Mouse (Mus musculus): ENCODE measurements at regions not wholly inside any gene's neighbourhood (a gene's known extent, or its start where the extent isn't known, plus 50 kb on each side); places are given as distances from the start of the nearest gene placed in this dataset.

- ATAC-seq (ENCODE audit: low FRiP score, low TSS enrichment) (no peak), DNase-seq (ENCODE audit: low spot score) (no peak)
- Histone ChIP-seq H3K9ac (ENCODE audit: low read length) (no peak overlapping the region), H3K27me3 (ENCODE audit: control insufficient read depth, insufficient read depth, low read length) (no peaks in the 10 kb centered on the region), H3K9me3 (ENCODE audit: control insufficient read depth, low read length) (no peaks in the 10 kb centered on the region), H3K36me3 (ENCODE audit: control insufficient read depth, insufficient read depth, low read length) (no peaks in the 10 kb centered on the region), H3K27ac (replicated peaks) (no peak overlapping the region), H3K4me3 (ENCODE audit: low read depth, low read length) (no peak overlapping the region), H3K4me1 (replicated peaks; ENCODE audit: control insufficient read depth, insufficient read depth) (no peaks in the 10 kb centered on the region), H3K4me2 (replicated peaks; ENCODE audit: low read depth) (no peak overlapping the region)
- TF ChIP-seq EP300 (optimal IDR thresholded peaks at IDR 0.05), result no peak
- no peak for TF ChIP-seq CTCF (IDR thresholded peaks at IDR 0.05; ENCODE audit: low read depth)
- WGBS, result 67% methylated on average over 3 of the region's 3 CpGs
Observed at GRCm38 (mm10) chr14:96787917-96788316, 269.0 kb upstream of the Klhl1 start.

GRCm38 (mm10) chr14:96787286-96787685 lies 268.4 kb upstream of the Klhl1 start:
- DNase-seq (ENCODE audit: low spot score) (no peak), ATAC-seq (ENCODE audit: low FRiP score, low TSS enrichment) (no peak)
- Histone ChIP-seq H3K36me3 (ENCODE audit: control insufficient read depth, insufficient read depth, low read length) (no peaks in the 10 kb centered on the region), H3K4me2 (replicated peaks; ENCODE audit: low read depth) (no peak overlapping the region), H3K4me1 (replicated peaks; ENCODE audit: control insufficient read depth, insufficient read depth) (no peaks in the 10 kb centered on the region), H3K9me3 (ENCODE audit: control insufficient read depth, low read length) (no peaks in the 10 kb centered on the region), H3K27me3 (ENCODE audit: control insufficient read depth, insufficient read depth, low read length) (no peaks in the 10 kb centered on the region), H3K27ac (replicated peaks) (no peak overlapping the region), H3K4me3 (ENCODE audit: low read depth, low read length) (no peak overlapping the region), H3K9ac (ENCODE audit: low read length) (no peak overlapping the region)
- 50% methylated on average over 1 of the region's 1 CpGs for WGBS
- TF ChIP-seq CTCF (IDR thresholded peaks at IDR 0.05; ENCODE audit: low read depth), result no peak
- TF ChIP-seq EP300 (optimal IDR thresholded peaks at IDR 0.05), result no peak

- DNase-seq (ENCODE audit: low spot score) (no peak), ATAC-seq (ENCODE audit: low FRiP score, low TSS enrichment) (no peak)
- Histone ChIP-seq H3K9me3 (ENCODE audit: control insufficient read depth, low read length) (no peaks in the 10 kb centered on the region), H3K9ac (ENCODE audit: low read length) (no peak overlapping the region), H3K4me2 (replicated peaks; ENCODE audit: low read depth) (no peak overlapping the region), H3K4me3 (ENCODE audit: low read depth, low read length) (no peak overlapping the region), H3K27ac (replicated peaks) (no peak overlapping the region), H3K4me1 (replicated peaks; ENCODE audit: control insufficient read depth, insufficient read depth) (no peaks in the 10 kb centered on the region), H3K27me3 (ENCODE audit: control insufficient read depth, insufficient read depth, low read length) (no peaks in the 10 kb centered on the region), H3K36me3 (ENCODE audit: control insufficient read depth, insufficient read depth, low read length) (no peaks in the 10 kb centered on the region)
- TF ChIP-seq EP300 (optimal IDR thresholded peaks at IDR 0.05) (no peak), CTCF (IDR thresholded peaks at IDR 0.05; ENCODE audit: low read depth) (no peak)
- WGBS, result 60% methylated on average over 1 of the region's 1 CpGs
Observed at GRCm38 (mm10) chr14:96775801-96776200, 256.9 kb upstream of the Klhl1 start.

- no peak for ATAC-seq (ENCODE audit: low FRiP score, low TSS enrichment)
- WGBS, result 84% methylated on average over 8 of the region's 8 CpGs
Observed at GRCm38 (mm10) chr14:96760591-96760990, 241.7 kb upstream of the Klhl1 start.

GRCm38 (mm10) chr14:96733211-96733610 lies 214.3 kb upstream of the Klhl1 start:
- Histone ChIP-seq H3K4me3 (ENCODE audit: low read depth, low read length) (no peak overlapping the region), H3K27me3 (ENCODE audit: control insufficient read depth, insufficient read depth, low read length) (no peaks in the 10 kb centered on the region), H3K27ac (replicated peaks) (no peak overlapping the region), H3K9me3 (ENCODE audit: control insufficient read depth, low read length) (no peaks in the 10 kb centered on the region), H3K36me3 (ENCODE audit: control insufficient read depth, insufficient read depth, low read length) (no peaks in the 10 kb centered on the region), H3K4me1 (replicated peaks; ENCODE audit: control insufficient read depth, insufficient read depth) (no peaks in the 10 kb centered on the region), H3K9ac (ENCODE audit: low read length) (no peak overlapping the region), H3K4me2 (replicated peaks; ENCODE audit: low read depth) (no peak overlapping the region)
- TF ChIP-seq EP300 (optimal IDR thresholded peaks at IDR 0.05) (no peak), CTCF (IDR thresholded peaks at IDR 0.05; ENCODE audit: low read depth) (no peak)
- ATAC-seq (ENCODE audit: low FRiP score, low TSS enrichment) (no peak), DNase-seq (ENCODE audit: low spot score) (no peak)
- 53% methylated on average over 4 of the region's 4 CpGs for WGBS

More at GRCm38 (mm10) chr14:96760591-96760990, 241.7 kb upstream of the Klhl1 start:
- Histone ChIP-seq H3K27ac (replicated peaks) (no peak overlapping the region), H3K9me3 (ENCODE audit: control insufficient read depth, low read length) (no peaks in the 10 kb centered on the region), H3K4me1 (replicated peaks; ENCODE audit: control insufficient read depth, insufficient read depth) (no peaks in the 10 kb centered on the region), H3K36me3 (ENCODE audit: control insufficient read depth, insufficient read depth, low read length) (no peaks in the 10 kb centered on the region), H3K4me2 (replicated peaks; ENCODE audit: low read depth) (no peak overlapping the region), H3K9ac (ENCODE audit: low read length) (no peak overlapping the region), H3K27me3 (ENCODE audit: control insufficient read depth, insufficient read depth, low read length) (no peaks in the 10 kb centered on the region), H3K4me3 (ENCODE audit: low read depth, low read length) (no peak overlapping the region)
- no peak for TF ChIP-seq CTCF (IDR thresholded peaks at IDR 0.05; ENCODE audit: low read depth)
- TF ChIP-seq EP300 (optimal IDR thresholded peaks at IDR 0.05), result no peak
- no peak for DNase-seq (ENCODE audit: low spot score)

GRCm38 (mm10) chr14:96697086-96697485 lies 178.2 kb upstream of the Klhl1 start:
- no peak overlapping the region for H3K27ac ChIP-seq (replicated peaks)
- no peak overlapping the region for H3K4me2 ChIP-seq (replicated peaks; ENCODE audit: low read depth)
- no peak overlapping the region for H3K9ac ChIP-seq (ENCODE audit: low read length)
- no peaks in the 10 kb centered on the region for H3K4me1 ChIP-seq (replicated peaks; ENCODE audit: control insufficient read depth, insufficient read depth)
- no peak for ATAC-seq (ENCODE audit: low FRiP score, low TSS enrichment)
- TF ChIP-seq EP300 (optimal IDR thresholded peaks at IDR 0.05) (no peak), CTCF (IDR thresholded peaks at IDR 0.05; ENCODE audit: low read depth) (no peak)
- H3K9me3 ChIP-seq (ENCODE audit: control insufficient read depth, low read length), result no peaks in the 10 kb centered on the region
- no peaks in the 10 kb centered on the region for H3K27me3 ChIP-seq (ENCODE audit: control insufficient read depth, insufficient read depth, low read length)
- no peaks in the 10 kb centered on the region for H3K36me3 ChIP-seq (ENCODE audit: control insufficient read depth, insufficient read depth, low read length)
- H3K4me3 ChIP-seq (ENCODE audit: low read depth, low read length), result no peak overlapping the region
- DNase-seq (ENCODE audit: low spot score), result no peak
